Mouse (Mus musculus) stomach, postnatal 0 days (tissue): ENCODE measurements around the gene Pgm5.

Experiments used
- CTCF ChIP-seq: IDR thresholded peaks from 2 replicates; pipeline ENCODE4 v1.5.1; 2016; ENCODE audit warnings: antibody characterized with exemption, low read depth, mild to moderate bottlenecking, moderate library complexity
- EP300 ChIP-seq: optimal IDR thresholded peaks from 2 replicates; pipeline ENCODE3; 2016; ENCODE audit warnings: antibody characterized with exemption

DNA sequence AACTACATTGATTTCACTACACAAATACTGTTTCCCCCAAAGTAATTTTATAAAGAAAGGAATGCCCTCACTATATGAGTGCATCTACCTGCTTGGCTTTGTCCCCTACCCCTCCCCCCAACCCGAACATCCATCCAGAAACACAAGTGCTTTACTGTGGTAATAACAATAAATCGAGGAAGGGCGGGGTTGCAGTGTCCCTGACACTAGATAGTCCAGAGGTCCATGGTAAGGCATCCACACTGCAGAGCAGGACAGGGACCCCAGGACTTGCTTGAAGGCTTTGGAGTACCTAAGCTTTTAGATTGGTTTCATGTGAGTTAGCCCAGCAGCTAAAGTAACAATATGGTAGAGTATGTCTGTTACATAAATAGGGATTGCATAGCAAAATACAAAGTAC lies 40.0 kb upstream of the Pgm5 start:
- TF ChIP-seq EP300 (no peak), CTCF (no peak)
